Mouse (Mus musculus) erythroblast, embryonic 14.5 days (primary cell): Measurements from ENCODE around the gene Prodh2. TPM values are rescaled to one million over a fixed set of nuclear protein-coding genes. Genes with fewer than 3 reads are reported as not detected.

Experiments used
- H3K27me3 ChIP-seq: 2 replicates; pipeline ENCODE4 v1.6.1; 2012; ENCODE audit warnings: inconsistent platforms; ENCODE audit not compliant: control insufficient read depth
- H3K36me3 ChIP-seq: 2 replicates; pipeline ENCODE4 v1.6.1; 2012; ENCODE audit warnings: mild to moderate bottlenecking, inconsistent platforms; ENCODE audit not compliant: control insufficient read depth
- H3K4me1 ChIP-seq: 2 replicates; pipeline ENCODE4 v1.6.1; 2012; ENCODE audit warnings: inconsistent platforms; ENCODE audit not compliant: control insufficient read depth
- H3K4me3 ChIP-seq: replicated peaks from 2 replicates; pipeline ENCODE3; 2012; ENCODE audit warnings: moderate library complexity, mild to moderate bottlenecking, inconsistent platforms
- H3K9me3 ChIP-seq: 2 replicates; pipeline ENCODE4 v1.6.1; 2012; ENCODE audit warnings: low read length, inconsistent platforms, mixed read lengths; ENCODE audit not compliant: control insufficient read depth
- GATA1 ChIP-seq: IDR thresholded peaks from 2 replicates; pipeline ENCODE4 v1.6.1; 2012; ENCODE audit warnings: low read length, inconsistent platforms, mixed read lengths
- TAL1 ChIP-seq: IDR thresholded peaks from 3 replicates; pipeline ENCODE4 v1.6.1; 2012; ENCODE audit warnings: low read length, inconsistent platforms, mixed read lengths
- polyA plus RNA-seq: library from polyadenylated mRNA; stranded (reverse); fragments of >175 nt; gene quantifications from 2 replicates; pipeline ENCODE4 v1.2.3, GENCODE M21; 2012

The Prodh2 gene
- polyA plus RNA-seq, 1 experiment = 0.11 TPM

DNA sequence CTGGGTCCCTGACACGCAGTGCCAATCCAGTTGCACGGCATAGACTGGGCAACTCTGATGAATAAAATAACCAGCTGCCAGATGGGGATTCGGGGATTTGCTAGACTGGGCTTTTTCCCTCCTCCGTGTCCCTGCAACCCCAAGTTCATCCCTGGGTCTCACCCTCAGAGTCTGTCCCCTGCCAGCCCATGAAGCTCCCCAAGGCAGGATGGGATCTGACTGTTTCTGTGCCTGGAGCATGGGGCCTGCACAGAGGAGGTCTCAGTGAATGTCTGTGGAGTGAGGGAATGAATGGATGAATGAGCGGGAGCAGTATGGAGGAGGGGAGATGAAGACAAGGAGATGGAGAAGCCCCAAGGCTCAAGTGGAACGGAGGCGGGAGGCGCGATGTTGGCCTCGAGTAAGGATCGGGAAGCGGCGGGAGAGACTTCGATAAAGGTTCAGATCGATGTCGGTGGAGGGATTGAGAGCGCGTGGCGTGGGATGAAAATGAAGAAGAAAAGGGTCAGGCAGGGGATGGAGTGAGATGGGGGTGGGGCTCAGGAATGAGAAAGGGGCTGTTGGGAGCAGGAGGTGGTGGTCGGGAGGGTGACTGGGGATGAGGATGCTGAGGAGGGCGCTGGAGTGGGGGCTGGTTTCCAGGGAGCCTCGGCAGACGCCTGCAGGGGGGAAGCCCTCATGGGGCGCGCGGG is 40.7 kb downstream of the Prodh2 start:
- peaks cover 47% of the 10 kb centered on the region for H3K36me3 ChIP-seq
- TF ChIP-seq TAL1 = no peak
- TF ChIP-seq GATA1 = no peak
- H3K4me3 ChIP-seq = peak overlapping the region; percentile 87
- peaks cover 6% of the 10 kb centered on the region; the same call in 1 of the 2 replicates for H3K27me3 ChIP-seq
- H3K9me3 ChIP-seq = no peaks in the 10 kb centered on the region
- peaks cover 53% of the 10 kb centered on the region for H3K4me1 ChIP-seq

DNA sequence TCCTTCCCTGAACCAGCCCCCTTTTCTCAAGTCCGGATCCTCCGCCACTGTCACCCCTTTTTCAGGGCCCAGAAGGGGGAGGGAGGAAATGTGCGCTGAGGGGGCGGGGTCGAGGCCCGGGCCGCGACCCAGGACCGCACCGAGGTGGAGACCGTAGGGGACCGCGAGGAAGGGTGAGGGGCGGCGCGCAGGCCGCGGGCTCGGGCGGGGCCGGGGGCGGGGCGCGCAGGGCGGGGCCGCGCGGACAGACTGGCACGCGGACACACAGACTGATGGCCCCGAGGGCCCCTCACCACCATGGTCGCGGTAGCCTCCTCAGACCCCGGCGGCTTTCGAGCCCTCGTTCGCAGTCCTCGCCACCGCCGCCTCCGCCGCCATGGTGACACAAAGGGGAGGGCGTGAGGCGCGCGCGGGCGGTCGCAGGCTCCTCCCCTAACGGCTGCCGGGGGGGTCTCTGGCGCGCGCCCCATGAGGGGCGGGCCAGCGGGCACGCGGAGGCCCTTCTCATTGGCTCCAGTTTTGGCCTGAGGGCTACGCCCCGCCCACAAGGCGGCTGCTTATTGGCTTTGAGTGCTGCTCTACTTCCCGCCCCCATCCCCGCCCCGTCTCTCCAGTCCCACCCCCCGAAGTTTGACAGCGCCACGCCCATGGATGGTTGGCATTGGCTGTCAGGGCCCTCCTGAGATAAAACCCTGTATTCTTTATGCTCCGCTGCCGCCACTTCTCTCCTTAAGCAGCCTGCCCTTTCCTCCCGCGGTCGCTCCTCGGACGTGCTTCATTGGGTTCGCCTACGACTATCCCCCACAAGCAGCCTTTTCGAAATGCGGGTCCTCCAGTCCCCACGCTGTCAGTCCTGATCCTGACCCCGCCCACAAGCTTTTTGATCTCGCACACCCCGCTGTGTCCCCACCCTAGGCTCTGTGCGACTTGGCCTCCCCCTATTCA is 41.5 kb downstream of the Prodh2 start, which contains the start of gene Arhgap33:
Gene Arhgap33, minus strand, starts transcription at position 428 of the 945 bp plus-strand sequence.
- peaks cover 6% of the 10 kb centered on the region; the same call in 1 of the 2 replicates for H3K27me3 ChIP-seq
- peak within 1 kb of the TSS; percentile 87 for H3K4me3 ChIP-seq
- TF ChIP-seq TAL1 (no peak), GATA1 (no peak)
- H3K36me3 ChIP-seq = peaks cover 47% of the 10 kb centered on the region
- H3K4me1 ChIP-seq = peaks cover 53% of the 10 kb centered on the region
- no peaks in the 10 kb centered on the region for H3K9me3 ChIP-seq

DNA sequence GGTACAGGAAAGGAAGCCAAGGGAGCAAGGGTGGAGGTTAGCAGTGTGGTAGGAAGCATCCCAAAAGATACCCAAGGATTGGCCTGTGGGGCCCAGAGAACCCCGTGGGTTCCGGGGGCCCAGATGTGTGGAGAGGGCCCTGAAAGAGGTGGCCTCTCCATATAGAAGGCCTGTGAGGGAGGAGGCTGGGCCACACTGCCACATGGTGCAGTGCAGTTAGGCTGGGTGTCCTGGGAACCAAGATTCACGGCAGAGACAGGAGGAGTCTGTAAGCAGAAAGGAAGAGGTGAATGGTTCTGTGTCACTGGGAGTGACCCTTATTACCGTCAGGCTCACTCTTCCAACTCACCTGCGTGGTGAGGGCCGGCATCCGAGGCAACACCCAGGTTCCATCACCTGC is 47.1 kb downstream of the Prodh2 start:
- Histone ChIP-seq H3K27me3 (no peaks in the 10 kb centered on the region), H3K36me3 (peaks cover 52% of the 10 kb centered on the region), H3K4me1 (peaks cover 26% of the 10 kb centered on the region), H3K9me3 (no peaks in the 10 kb centered on the region), H3K4me3 (no peak overlapping the region)
- TF ChIP-seq TAL1 (no peak), GATA1 (no peak)

DNA sequence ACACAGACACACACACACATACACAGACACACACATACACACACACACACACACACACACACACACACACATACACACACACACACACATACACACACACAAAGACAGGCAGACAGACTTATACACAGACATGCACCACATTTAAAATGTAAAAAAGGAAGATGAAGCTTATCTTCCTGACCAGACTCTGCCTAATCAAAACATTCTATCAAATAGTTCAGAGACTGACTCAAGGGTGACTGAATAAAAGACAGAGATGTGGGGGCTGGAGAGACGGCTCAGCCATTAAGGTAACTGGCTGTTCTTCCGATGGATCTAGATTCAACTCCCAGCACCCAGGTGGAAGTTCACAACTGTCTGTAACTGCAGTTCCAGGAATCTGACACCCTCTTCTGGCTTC is 50.9 kb downstream of the Prodh2 start:
- Histone ChIP-seq H3K27me3 (no peaks in the 10 kb centered on the region), H3K4me1 (peaks cover 14% of the 10 kb centered on the region), H3K4me3 (no peak overlapping the region)

DNA sequence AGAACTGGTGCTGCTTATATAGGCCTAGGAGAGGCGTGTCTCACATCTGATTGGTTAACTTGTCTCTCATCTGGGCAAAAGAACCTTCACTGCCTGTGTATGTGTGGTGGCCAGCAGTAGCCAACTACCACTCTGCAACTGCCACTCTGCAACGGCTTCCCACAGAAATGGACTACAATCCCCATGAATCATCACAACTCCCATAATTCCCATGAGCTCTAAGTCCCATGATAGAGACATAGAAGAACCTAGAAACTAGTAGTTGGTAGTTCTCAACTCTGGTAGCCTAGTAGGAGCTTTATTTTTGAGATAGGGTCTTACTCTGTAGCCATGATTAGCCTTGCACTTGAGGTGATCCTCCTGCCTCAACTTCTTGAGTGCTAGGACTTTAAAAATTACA is 56.5 kb downstream of the Prodh2 start:
- Histone ChIP-seq H3K4me3 (no peak overlapping the region), H3K36me3 (peaks cover 46% of the 10 kb centered on the region)
- no peak for TF ChIP-seq GATA1
- no peak for TF ChIP-seq TAL1

More for the DNA sequence above, 50.9 kb downstream of the Prodh2 start:
- no peak for TF ChIP-seq GATA1
- TF ChIP-seq TAL1 = no peak
- Histone ChIP-seq H3K36me3 (peaks cover 72% of the 10 kb centered on the region), H3K9me3 (no peaks in the 10 kb centered on the region)

DNA sequence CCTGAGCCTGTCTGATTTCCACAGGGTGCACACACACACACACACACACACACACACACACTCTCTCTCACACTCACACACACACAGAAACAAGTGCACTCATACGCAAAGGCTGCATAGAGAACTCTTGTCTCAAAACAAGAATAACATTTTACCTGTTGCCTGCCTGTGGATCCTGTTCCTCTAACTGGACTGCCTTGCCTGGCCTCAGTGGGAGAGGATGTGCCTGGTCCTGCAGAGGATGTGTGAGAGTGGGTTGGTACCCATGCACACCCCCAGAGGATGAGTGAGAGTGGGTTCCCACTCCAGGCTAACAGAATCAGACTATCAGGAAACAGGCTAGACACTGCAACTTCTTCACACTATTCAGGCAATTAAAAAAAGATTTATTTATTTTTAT is 57.2 kb downstream of the Prodh2 start:
- H3K4me1 ChIP-seq = peaks cover 39% of the 10 kb centered on the region
- TF ChIP-seq GATA1 (no peak), TAL1 (no peak)
- H3K27me3 ChIP-seq = no peaks in the 10 kb centered on the region
- no peaks in the 10 kb centered on the region for H3K9me3 ChIP-seq
- H3K36me3 ChIP-seq = peaks cover 50% of the 10 kb centered on the region
- no peak overlapping the region for H3K4me3 ChIP-seq

More for the DNA sequence above, 56.5 kb downstream of the Prodh2 start:
- H3K4me1 ChIP-seq = peaks cover 39% of the 10 kb centered on the region
- no peaks in the 10 kb centered on the region for H3K9me3 ChIP-seq
- no peaks in the 10 kb centered on the region for H3K27me3 ChIP-seq

DNA sequence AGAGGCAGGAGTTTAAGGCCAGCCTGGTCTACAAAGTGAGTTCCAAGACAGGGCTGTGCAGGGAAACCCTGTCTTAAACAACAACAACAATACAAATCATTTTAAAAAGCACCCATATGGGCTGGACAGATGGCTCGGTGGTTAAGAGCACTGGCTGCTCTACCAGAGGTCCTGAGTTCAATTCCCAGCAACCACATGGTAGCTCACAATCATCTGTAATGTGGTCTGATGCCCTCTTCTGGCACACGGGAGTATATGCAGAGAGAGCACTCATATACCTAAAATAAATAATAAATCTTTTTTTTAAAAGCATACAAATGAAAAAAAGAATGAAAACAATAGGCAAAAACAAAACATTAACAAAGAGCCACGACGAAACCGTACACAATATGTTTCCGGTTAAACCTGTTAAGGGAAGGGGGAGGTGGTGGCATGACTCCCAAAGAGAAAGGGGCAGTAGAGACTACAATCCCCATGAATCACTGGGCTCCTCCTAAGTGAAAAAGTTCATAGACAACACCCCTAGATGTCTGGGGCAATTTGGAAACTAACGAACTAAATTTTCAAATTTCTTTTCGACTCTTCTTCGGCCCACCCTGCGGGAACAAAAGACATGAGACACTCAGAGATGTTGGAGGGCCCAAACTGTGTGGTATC is 58.2 kb downstream of the Prodh2 start:
- H3K4me1 ChIP-seq = peaks cover 39% of the 10 kb centered on the region
- H3K27me3 ChIP-seq = no peaks in the 10 kb centered on the region
- peak overlapping the region; percentile 93 for H3K4me3 ChIP-seq
- H3K36me3 ChIP-seq = peaks cover 51% of the 10 kb centered on the region
- TF ChIP-seq TAL1 (no peak), GATA1 (no peak)
- H3K9me3 ChIP-seq = no peaks in the 10 kb centered on the region

DNA sequence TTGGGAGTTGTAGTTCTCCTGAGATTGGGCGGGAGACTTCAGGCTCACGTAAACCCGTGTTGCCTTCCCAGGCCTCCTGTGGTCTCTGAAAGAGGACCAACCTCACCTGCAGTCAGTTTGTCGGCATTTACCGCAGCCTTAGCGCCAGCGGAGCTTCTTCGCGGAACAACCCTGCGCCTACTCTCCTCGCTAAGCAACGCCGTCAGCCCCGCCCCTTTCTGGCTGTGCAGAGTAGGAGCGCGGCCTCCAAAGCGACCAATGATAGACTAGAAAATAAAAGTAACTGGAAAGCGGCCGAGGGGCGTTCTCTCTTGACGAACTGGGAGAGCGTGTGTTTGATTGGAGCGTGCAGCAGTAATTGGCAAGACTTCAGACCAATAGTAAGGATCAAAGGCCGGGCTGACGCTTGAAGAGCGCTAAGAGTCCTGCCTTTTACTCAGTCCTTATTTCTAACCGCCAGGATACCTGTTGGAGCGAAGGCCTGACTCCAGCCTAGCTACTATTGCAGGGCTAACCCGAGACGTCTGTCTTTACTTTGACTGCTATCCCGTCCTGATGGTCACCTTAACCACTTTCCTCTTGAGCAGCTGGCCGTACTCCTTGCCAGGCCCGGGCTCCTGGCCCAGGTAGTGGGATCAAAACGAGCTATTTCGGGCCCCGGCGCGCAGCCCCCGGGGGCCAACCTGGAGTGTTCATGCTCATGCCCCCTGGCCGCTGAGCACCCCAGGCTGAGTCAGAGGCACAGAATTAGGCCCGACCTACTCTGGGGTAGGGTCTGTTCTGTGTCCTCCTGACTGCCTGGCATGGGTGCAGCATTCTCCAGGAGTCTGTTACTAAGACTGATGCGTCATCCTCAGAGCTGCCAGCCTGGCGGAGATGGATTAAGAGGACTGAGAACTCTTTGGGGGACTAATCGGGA is 58.9 kb downstream of the Prodh2 start, which contains the start of the genes Hspb6 and Proser3:
Gene Hspb6, plus strand, starts transcription at position 77 of the 919 bp plus-strand sequence.
Gene Proser3, minus strand, starts transcription at position 198 of the 919 bp plus-strand sequence.
- peaks cover 43% of the 10 kb centered on the region for H3K4me1 ChIP-seq
- H3K4me3 ChIP-seq = peak within 1 kb of the TSS; percentile 93
- H3K27me3 ChIP-seq = no peaks in the 10 kb centered on the region
- no peaks in the 10 kb centered on the region for H3K9me3 ChIP-seq
- H3K36me3 ChIP-seq = peaks cover 56% of the 10 kb centered on the region
- TF ChIP-seq GATA1 (no peak), TAL1 (no peak)
